Mouse (Mus musculus): ENCODE data around the gene Rptn.
"Not testable (repeated sequence)": the region's sequence is repeated elsewhere in the genome, so short reads cannot be mapped to it uniquely, and the experiment has no call there.

The Rptn gene

DNA sequence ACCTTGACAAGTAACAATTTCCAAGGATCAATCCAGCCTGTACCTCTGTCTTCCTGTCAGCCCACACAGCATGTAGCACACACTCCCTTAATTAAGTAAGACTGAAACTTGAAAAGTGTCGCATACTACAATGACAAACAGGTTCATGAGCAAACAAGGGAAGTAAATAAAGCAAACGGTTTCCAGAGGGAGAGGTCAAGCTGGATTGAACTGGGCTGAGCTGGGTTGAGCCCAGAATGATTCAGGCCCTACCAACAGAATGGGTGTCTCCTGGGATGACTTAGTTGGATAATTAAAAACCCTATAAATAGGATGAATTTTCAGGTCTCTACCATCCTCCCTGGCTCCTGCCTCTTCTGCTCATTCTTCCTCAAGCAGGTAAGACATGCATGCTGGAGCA lies at the start of gene Rptn:
Gene Rptn (plus strand): TSS at position 334 of the 400 bp plus-strand sequence.
- DNase-seq = no peak

DNA sequence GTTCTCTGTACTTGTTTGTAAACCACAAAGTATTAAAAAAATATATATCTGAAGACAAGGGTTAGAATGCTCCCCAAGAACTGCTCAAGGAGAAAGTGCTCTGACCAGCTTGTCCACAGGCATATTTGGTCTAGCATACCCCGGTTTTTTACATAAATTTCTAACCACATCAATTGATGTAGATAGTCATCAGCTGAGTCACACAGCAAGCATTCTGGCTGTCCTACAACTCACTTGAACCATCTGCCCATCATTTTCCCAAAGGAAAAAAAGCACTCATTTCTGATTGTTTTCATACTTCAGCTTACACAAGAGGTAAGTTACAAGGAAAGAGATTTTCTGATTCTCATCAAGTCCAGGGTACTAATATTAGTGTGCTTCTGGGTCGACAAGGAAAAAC lies 46.6 kb upstream of the Rptn start:
- DNase-seq = no peak

DNA sequence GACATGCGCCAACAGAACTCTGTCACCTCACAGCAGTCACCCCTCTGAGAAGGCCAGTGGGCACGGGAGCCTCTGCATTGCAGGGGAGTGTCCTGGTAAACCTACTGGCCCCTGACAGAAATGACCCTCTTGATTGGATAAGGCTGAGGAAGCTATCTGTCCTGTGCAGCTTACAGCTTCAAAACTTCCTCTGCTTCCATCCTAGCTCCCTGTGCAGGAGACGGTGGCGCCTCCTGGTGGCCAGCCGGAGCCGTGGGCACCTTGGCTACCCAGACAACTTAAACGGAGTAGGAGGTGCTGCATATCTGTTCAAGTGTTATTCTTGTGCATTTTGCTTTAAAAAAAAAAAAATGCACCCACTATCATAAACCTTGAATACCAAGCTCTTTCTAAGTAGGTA lies 33.5 kb upstream of the Rptn start:
- peak; percentile 64 for DNase-seq

DNA sequence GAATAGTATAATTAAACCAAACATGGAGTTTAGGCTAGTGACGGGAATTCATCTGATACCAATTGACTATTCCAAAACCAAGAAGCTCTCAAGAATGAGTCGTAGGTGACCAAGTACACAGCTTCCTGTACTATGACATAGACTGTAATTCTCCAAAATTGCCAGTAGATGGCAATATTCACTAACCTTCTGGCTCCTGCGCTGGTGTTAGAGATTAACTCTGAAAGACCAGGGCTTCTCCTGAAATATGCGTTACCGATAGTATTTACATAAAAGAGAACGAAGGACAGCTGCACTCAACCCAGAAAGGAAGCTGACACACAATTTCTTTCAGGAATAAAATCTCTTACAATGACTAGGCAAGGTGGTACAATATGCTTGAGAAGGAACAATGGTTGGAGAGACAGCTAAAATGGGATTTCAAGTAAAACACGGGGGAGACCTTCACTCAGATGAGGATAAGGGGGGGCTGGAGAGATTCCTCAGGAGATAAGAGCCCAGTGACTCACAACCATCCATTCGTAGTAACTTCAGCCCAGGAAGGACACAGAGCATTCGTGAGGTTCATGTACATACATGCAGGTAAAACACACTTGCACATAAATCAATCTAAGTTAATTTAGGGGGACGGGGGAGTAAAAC lies 31.4 kb upstream of the Rptn start:
- DNase-seq = peak; percentile 11

DNA sequence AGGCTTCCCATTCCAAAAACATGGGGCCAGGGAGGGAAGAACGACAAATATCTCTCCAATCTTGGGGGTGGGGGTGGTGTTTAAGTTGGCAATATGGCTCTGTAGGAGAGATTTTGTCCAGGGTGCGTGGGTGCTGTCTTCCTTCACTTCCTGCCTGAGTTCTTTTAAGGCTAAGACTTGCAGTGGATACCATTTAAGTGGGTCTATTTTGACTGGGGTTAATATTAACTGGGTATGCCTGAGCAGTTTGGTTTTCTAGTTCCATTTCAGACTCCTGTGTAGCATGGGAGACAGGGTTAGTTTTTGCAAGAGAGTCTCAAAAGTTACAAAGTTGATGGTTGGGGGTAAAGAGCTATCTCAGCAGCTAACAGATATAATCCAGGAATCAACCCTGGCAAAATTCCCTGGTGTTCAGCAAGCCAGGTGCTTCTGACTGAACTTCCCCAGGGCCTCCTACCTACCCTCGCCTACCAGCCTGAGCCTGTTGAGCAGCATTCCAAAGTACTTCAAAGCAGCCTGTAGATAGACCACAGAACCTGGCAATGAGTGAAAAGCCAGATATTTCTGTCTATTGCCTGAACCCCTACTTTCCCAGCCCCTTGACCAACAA lies 26.4 kb upstream of the Rptn start:
- DNase-seq = peak; percentile 45

DNA sequence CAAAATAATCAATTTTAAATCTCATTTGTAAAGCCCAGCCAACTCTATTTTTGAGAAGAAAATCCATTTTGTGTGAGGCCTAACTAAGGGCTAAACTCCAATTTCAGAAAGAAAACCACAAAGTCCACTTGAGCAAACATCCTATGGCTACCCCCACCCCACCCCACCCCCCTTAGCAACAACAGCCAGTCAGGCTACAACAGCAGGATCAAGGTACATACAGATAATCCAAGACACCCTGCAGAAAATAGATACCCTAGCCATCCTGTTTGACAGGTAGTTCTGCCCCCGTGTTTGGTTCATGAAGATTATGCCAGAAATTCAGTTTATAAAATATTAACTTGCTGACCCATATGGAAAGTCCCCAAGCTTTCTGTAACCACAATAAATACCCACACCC lies 25.3 kb upstream of the Rptn start:
- DNase-seq = no peak

DNA sequence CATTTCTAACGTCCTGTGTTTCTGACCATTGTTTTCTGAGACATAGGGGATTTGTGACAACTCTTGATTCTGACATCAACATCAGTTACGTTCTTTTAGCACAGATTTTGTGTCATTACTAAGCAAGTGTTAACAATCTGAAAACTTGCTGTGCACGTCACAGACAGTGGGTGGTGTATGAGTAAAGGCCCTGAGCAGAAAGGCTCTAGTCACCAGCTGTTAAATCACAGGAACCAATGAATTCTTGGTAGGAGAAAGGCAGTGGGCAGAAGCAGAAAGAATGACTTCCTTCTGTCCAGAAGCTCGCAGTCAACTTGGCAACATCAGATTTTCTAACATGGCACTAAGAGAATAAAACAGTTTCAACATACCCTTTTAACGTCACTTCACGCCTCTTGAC lies 20.1 kb upstream of the Rptn start:
- no peak for DNase-seq

DNA sequence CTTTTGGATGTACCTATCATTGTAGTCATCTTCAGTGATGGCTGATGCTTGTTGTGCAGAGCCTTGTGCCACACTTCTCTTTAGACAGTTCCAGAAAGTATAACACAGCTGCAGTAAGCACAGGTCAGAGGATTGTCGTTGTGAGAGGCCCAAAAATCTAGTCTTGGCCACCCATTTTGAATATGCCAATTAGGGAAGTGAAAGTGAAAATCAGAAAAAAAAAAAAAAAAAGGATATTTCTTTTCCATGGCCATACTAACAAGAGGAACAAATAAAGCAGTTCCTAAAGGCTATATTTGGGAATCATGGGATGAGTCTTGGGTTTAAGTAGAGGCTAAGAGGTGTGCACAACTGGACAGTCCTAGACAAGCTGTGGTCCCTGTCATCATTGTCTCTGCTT lies 18.3 kb upstream of the Rptn start:
- DNase-seq = no peak

DNA sequence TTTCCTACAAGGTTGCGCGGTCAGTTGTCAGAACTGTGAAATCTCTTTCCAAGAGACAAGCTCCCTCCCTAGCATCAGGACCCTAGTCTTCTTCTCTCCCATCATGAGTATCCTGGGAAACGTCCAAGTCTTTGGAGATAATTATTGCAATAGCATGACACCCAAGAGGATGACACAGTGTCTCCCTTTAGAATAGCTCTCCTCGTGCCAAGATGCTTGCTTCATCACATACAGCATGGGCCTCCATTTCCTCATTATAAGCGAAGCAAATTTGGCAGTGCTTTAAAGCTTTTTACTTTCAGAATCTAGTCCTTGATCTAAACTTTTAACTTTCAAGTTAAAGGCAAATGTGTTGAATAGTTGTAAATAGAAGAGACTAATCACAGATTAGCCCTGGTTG lies 17.9 kb upstream of the Rptn start:
- DNase-seq = no peak

DNA sequence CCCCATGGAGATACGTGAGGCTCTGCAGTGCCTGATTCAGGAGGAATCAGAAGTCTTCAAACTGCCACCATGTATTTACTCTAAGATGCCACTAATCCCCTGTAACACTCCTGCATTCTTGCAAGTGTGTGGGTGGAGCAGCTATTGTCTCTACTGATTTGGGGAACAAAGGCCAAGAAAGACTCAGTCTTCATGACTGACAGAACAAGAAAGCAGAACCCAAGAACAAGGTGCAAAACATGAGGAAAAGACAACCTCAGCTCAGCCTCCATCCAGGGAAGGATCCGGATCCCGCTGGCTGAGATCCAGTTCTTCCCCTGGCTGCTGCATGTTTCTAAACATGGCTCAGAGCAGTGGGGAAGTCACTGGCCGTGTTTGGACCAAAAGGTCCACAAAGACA lies 15.4 kb upstream of the Rptn start:
- DNase-seq = no peak

DNA sequence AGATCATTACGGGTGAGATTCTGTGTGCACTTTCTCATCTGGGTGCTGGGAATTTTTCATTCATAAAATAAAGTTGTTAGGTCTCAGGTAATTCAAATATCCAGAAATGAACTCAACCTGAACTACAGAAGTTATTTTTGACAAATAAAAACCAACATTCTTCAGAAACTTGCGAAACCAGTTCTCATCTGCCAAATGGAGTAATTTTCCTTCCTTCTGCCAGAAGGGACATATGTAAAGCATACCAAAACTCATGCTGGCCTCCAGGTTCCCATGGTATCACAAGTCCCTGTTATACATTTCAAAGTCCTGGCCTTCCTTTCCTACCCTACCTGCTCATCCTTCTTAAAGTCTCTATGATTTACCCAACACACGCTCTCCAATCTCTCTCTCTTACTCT lies 10.4 kb downstream of the Rptn start:
- DNase-seq = no peak

DNA sequence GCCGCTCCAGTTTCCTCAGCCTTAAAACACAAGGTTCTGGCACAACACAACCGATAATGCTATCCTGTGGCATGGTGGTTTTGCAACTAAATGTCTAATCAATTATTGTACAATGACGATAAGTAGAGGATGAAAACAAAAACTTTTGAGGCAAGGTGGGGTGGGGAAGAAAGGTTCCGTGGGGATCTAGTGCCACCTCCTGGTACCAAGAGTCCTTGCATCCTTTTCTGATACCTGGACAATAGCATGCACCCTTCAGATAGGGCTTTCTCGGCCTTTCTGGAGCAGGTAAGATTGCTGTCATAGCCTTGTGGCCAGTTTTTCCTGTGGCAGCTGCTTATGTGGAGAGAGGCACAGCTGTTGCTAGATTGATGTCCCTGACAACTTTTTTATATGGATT lies 13.5 kb downstream of the Rptn start:
- DNase-seq = peak; percentile 33

DNA sequence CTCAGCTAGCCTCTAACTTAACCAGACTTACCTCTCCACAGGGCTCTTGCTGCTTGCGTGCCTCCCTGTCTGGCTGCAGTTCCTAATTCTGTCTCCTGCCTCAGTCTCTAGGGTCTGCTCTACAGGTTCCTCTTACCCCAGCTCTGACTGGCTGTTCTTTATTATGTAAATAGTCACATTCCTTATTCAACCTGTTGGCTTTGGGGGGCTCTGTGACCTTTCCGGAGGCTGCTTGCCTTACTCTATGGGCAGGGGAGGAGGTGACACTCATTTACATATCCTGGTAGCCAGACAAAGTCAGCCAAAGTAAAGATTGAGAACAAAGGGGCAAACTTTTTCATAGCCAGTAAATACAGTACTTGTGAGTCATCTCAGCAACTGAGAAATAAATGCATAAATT lies 18.4 kb downstream of the Rptn start:
- DNase-seq = no peak

DNA sequence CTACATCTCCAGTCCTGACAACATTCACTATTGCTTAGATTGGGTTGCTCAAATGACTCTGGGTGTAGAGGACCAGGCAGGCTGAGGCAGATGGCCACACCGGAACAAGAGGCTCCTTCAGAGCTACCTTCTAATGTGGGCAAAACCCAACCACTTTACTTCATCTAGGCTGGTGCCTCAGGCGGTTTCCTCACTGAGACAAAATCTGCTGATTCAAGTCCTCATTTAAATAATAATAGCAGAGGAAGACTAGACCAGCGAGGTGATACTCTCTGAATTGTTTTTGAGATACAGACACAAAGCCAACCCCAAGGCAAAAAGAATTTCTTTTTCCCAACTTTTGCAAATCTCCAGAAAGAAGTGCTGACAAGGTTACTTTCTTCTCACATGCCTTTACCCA lies 38.2 kb downstream of the Rptn start:
- no peak for DNase-seq

DNA sequence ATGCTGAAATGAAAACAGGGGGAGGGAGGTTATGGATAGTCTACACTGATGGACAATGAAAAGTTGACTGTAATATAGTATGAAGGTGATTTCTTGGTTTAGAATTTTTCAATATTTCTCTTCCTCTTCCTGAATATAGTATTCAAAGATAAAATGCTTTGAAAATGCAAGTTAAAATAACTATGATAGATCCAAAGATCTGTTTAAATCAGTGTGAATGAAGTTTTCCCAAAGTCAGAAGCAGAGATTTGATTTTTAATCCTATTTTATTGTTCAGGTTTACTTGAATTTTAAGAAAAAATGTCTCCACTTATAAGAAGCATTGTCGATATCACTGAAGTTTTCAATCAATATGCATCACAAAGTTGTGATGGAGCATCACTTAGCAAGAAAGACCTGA lies 48.5 kb downstream of the Rptn start, which contains the start of gene Tchh:
Gene Tchh (plus strand): TSS at position 301 of the 400 bp plus-strand sequence.
- no peak for DNase-seq

DNA sequence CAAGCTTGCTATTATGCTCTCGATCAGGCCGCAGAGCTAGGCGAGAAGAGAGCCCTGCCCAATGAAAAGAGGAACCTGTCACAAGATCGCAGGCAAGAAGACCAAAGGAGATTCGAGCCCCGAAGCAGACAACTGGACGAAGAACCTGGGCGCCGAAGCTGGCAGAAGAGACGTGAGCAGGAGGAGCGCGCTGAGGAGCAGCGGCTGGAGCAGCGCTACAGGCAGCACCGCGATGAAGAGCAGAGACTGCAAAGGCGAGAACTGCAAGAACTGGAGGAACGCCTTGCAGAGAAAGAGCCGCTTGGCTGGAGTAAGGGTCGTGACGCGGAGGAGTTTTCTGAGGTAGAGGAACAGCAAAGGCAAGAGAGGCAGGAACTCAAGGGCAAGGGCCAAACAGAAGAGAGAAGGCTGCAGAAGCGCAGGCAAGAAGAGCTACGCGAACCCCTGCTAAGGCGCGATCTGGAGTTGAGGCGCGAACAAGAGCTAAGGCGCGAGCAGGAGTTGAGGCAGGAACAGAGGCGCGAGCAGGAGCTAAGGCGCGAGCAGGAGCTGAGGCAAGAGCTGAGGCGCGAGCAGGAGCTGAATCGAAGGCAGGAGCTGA lies 50.1 kb downstream of the Rptn start:
- DNase-seq = peak; percentile 20

DNA sequence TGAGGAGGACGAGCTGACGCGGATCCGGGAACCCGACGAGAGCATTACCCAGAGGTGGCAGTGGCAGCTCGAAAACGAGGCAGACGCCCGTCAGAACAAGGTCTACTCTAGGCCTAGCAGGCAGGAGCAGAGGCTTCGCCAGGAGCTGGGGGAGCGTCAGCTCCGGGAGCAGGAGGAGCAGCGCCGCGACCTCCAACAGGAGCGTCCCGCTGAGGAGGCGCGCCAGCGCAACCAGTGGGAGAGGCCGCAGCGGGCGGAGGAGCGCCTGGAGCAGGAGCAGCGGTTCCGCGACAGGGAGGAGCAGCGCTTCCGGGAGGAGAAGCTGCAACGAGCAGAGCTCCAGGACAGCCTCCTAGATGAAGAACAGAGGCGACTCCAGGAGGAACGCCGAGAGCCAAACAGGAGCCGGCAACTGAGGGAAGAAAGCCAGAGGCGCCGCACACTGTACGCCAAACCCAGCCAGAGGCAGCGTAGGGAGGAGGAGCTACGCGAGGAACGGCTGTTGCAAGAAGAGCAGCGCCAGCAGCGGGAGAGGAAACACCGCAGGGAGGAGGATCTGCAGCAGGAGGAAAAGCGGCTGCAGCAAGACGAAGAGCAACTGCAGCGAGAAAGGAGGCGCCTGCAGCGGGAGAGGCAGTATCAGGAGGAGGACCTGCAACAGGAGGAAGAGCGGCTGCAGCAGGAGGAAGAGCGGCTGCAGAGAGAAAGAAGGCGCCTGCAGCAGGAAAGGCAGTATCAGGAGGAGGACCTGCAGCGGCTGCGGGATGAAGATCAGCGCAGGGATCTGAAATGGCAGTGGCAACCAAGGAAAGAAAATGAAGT lies 51.1 kb downstream of the Rptn start:
- DNase-seq = peak; percentile 67

DNA sequence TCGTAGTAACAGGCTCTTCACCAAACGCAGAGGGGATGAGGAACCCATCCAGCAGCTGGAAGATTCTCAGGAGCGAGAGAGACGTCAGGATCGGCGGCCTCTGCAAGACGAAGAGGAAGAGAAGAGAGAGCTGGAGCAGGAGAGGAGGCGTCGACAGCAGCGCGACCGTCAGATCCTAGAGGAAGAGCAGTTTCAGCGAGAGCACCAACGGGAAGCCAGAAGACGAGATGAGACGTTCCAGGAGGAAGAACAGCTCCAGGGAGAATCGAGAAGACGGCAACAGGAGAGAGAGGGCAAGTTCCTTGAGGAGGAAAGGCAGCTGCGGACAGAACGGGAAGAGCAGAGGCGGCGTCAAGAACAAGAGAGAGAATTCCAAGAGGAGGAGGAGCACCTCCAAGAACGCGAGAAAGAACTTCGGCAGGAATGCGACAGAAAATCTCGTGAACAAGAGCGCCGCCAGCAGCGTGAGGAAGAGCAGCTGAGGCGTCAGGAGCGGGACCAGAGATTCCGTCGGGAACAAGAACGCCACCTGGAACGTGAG lies 51.7 kb downstream of the Rptn start:
- DNase-seq = peak; percentile 18

DNA sequence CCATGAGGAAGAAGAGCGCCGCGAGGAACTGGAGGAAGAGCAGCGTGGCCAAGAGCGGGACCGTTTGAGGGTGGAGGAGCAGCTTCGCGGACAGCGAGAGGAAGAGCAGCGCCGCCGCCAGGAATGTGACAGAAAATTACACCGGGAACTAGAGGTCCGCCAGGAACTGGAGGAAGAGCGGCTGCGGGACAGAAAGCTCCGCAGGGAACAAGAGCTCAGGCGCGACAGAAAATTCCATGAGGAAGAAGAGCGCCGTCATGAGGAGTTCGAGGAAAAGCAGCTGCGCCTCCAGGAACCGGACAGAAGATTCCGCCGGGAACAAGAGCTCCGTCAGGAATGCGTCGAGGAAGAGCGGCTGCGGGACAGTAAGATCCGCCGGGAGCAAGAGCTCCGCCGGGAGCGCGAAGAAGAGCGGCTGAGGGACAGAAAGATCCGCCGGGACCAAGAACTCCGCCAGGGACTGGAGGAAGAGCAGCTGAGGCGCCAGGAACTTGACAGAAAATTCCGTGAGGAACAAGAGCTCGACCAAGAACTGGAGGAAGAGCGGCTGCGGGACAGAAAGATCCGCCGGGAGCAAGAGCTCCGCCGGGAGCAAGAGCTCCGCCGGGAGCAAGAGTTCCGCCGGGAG lies 52.7 kb downstream of the Rptn start:
- DNase-seq = peak; percentile 25

DNA sequence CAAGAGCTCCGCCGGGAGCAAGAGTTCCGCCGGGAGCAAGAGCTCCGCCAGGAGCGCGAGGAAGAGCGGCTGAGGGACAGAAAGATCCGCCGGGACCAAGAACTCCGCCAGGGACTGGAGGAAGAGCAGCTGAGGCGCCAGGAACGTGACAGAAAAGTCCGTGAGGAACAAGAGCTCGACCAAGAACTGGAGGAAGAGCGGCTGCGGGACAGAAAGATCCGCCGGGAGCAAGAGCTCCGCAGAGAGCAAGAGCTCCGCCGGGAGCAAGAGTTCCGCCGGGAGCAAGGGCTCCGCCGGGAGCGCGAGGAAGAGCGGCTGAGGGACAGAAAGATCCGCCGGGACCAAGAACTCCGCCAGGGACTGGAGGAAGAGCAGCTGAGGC lies 53.2 kb downstream of the Rptn start:
- not testable (repeated sequence) for DNase-seq

DNA sequence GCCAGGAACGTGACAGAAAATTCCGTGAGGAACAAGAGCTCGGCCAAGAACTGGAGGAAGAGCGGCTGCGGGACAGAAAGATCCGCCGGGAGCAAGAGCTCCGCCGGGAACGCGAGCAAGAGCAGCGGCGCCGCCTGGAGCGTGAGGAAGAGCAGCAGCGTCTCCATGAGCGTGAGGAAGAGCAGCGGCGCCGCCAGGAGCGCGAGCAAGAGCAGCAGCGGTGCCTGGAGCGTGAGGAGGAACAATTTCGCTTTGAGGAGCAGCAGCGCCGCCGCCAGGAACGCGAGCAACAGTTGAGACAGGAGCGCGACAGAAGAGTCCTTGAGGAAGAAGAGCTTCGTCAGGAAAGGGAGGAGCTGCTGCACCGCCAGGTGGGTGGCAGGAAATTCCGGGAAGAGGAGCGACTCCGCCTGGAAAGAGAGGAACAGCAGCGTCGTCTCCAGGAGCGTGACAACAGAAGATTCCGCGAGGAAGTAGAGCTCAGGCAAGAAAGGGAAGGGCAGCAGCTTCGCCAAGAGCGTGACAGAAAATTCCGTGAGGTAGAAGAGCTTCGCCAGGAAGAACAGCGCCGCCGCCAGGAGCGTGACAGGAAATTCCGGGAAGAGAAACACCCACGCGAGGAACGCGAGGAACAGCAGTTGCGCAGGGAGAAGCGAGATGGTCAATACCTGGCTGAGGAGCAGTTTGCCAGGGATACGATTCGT lies 53.8 kb downstream of the Rptn start:
- peak; percentile 64 for DNase-seq
